Comparison of ENCODE assay signal across 10 mouse cellular contexts in genomic region chr1:172551009-172551408, GRCm38 (mm10). TPM values are rescaled to one million over a fixed set of nuclear protein-coding genes. Genes with fewer than 3 reads are reported as not detected.
DNase-seq lines count a peak whose midpoint lies in the region; ATAC-seq and TF ChIP-seq lines count a peak whose summit lies in the region.
"Had no signal": no experiment of that assay in that cellular context is flagged by ENCODE, and none has a peak within 500 bp of the region (broad histone marks: within the 10 kb centered on the region; RNA-seq: fewer than 3 reads in every experiment).

No protein-coding gene starts in this region.

- peak overlapping the region; percentile 55 for H3K4me3 ChIP-seq in left cerebral cortex, adult 2 months
- peak overlapping the region; percentile 47; the same call in 1 of the 2 replicates for H3K4me3 ChIP-seq in forebrain, embryonic 12.5 days (replicated peaks)
- H3K4me3 ChIP-seq in limb, embryonic 10.5 days, result peak overlapping the region; percentile 43
- H3K4me3 ChIP-seq in small intestine, adult 2 months (ENCODE audit: low read depth, low read length), result peak overlapping the region; percentile 85

- whole genome bisulfite sequencing in forebrain, embryonic 12.5 days, result 53% methylated on average over 7 of the region's 7 CpGs
- WGBS in limb, embryonic 10.5 days, result 68% methylated on average over 7 of the region's 7 CpGs
- WGBS in small intestine, adult 2 months, result 11% methylated on average over 7 of the region's 7 CpGs

- H3K9me3 ChIP-seq in forebrain, embryonic 12.5 days, result no peaks in the 10 kb centered on the region
- no peaks in the 10 kb centered on the region for H3K9me3 ChIP-seq in limb, embryonic 10.5 days (replicated peaks)

- intact Hi-C loops in left cerebral cortex, adult 2 months (cut with DNase I), result no loop called here

- TF ChIP-seq POLR2A in small intestine, adult 2 months (IDR thresholded peaks at IDR 0.05; ENCODE audit: low read depth, low read length), result no peak

- peak; percentile 5; the same call in 1 of the 2 replicates for ATAC-seq in forebrain, embryonic 12.5 days (ENCODE audit: low FRiP score)

- peaks cover 33% of the 10 kb centered on the region for H3K4me1 ChIP-seq in forebrain, embryonic 12.5 days
- H3K4me1 ChIP-seq in limb, embryonic 10.5 days, result peaks cover 50% of the 10 kb centered on the region
- H3K4me1 ChIP-seq in small intestine, adult 2 months (ENCODE audit: control insufficient read depth, insufficient read depth, insufficient read length, low read length), result peaks cover 12% of the 10 kb centered on the region

- TF ChIP-seq CTCF in left cerebral cortex, adult 2 months (IDR thresholded peaks at IDR 0.05), result no peak
- no peak for TF ChIP-seq CTCF in small intestine, adult 2 months (IDR thresholded peaks at IDR 0.05; ENCODE audit: extremely low read depth, insufficient read length, insufficient replicate concordance, low read depth, low read length)

- peak overlapping the region; percentile 71 for H3K4me2 ChIP-seq in forebrain, embryonic 12.5 days

- H3K27ac ChIP-seq in left cerebral cortex, adult 2 months, result peak overlapping the region; percentile 40; the same call in 1 of the 2 replicates
- H3K27ac ChIP-seq in forebrain, embryonic 12.5 days, result no peak overlapping the region
- H3K27ac ChIP-seq in limb, embryonic 10.5 days, result peak overlapping the region; percentile 10
- no peak overlapping the region for H3K27ac ChIP-seq in small intestine, adult 2 months (ENCODE audit: insufficient read depth, low read depth, low read length)

- no peaks in the 10 kb centered on the region for H3K36me3 ChIP-seq in forebrain, embryonic 12.5 days (replicated peaks)
- no peaks in the 10 kb centered on the region for H3K36me3 ChIP-seq in limb, embryonic 10.5 days
- no peaks in the 10 kb centered on the region for H3K36me3 ChIP-seq in small intestine, adult 2 months (ENCODE audit: control insufficient read depth, insufficient read depth, low read length)

- H3K9ac ChIP-seq in forebrain, embryonic 12.5 days, result no peak overlapping the region

- no peak for DNase-seq in left cerebral cortex, adult 2 months (ENCODE audit: extremely low spot score in 1 of 2, low spot score in 2 of 2)
- DNase-seq in left cerebral cortex, adult 9 months (ENCODE audit: low spot score in 2 of 2), result no peak
- DNase-seq in limb, embryonic 10.5 days (ENCODE audit: low spot score), result no peak
- no peak for DNase-seq in adrenal gland, adult 18-20 months (ENCODE audit: low spot score in 2 of 2)
- DNase-seq in T-cell, adult 2 months (ENCODE audit: low spot score), result no peak
- DNase-seq: cerebellum, postnatal 14 days had no signal

- H3K27me3 ChIP-seq in forebrain, embryonic 12.5 days, result peaks cover 14% of the 10 kb centered on the region; the same call in 1 of the 2 replicates
- peaks cover 42% of the 10 kb centered on the region for H3K27me3 ChIP-seq in limb, embryonic 10.5 days (ENCODE audit: low read depth, poor library complexity, severe bottlenecking)
- H3K27me3 ChIP-seq in small intestine, adult 2 months (ENCODE audit: control insufficient read depth, insufficient read depth, low read length), result no peaks in the 10 kb centered on the region

RNA-seq across cellular contexts. Expression of gene Vsig8, which starts 4.7 kb away (rescaled TPM):
- total RNA-seq in left cerebral cortex, adult 2 months (2021), result under 1 TPM; 0.23 to 0.26 TPM
- 0.28 TPM in 1 of 2 replicates, not detected in the other for polyA plus RNA-seq in forebrain, embryonic 12.5 days (2016; fragmentation: Nextera tagmentation; extraction: Ambion mirVana)
- polyA plus RNA-seq in limb, embryonic 10.5 days (2016; fragmentation: Nextera tagmentation; extraction: Ambion mirVana), result 0.13 TPM in 1 of 2 replicates, not detected in the other
- polyA plus RNA-seq in small intestine, adult 2 months (2012; rRNA removed), result 0.35 and 1.0 TPM in 2 replicates
- under 1 TPM in 1 of 2 experiments, not detected in 1; 0.40 TPM for total RNA-seq in adrenal gland, adult 18-20 months (2021)
- total RNA-seq: megakaryocyte progenitor cell, adult 5-6 weeks had no signal
- polyA plus RNA-seq: inflammation-experienced regulatory T-cells, adult 6 months had no signal

RNA-seq across cellular contexts. Expression of gene Cfap45, which starts 30.4 kb away (rescaled TPM):
- total RNA-seq in left cerebral cortex, adult 2 months (2021), result 1 to 10 TPM; 4.5 to 5.2 TPM
- polyA plus RNA-seq in forebrain, embryonic 12.5 days (2016; fragmentation: Nextera tagmentation; extraction: Ambion mirVana), result 1.2 and 2.6 TPM in 2 replicates
- polyA plus RNA-seq in limb, embryonic 10.5 days (2016; fragmentation: Nextera tagmentation; extraction: Ambion mirVana), result 0.67 and 1.0 TPM in 2 replicates
- polyA plus RNA-seq in small intestine, adult 2 months (2012; rRNA removed), result 0.29 and 1.3 TPM in 2 replicates
- under 1 TPM; 0.35 to 0.40 TPM for total RNA-seq in adrenal gland, adult 18-20 months (2021)
- total RNA-seq: megakaryocyte progenitor cell, adult 5-6 weeks had no signal

RNA-seq across cellular contexts. Expression of gene Slamf8, which starts 39.4 kb away (rescaled TPM):
- total RNA-seq in left cerebral cortex, adult 2 months (2021), result not detected
- polyA plus RNA-seq in forebrain, embryonic 12.5 days (2016; fragmentation: Nextera tagmentation; extraction: Ambion mirVana), result not detected in 2 replicates
- polyA plus RNA-seq in limb, embryonic 10.5 days (2016; fragmentation: Nextera tagmentation; extraction: Ambion mirVana), result 0.11 TPM in 1 of 2 replicates, not detected in the other
- polyA plus RNA-seq in small intestine, adult 2 months (2012; rRNA removed), result 3.1 and 4.4 TPM in 2 replicates
- 1 to 10 TPM in 1 of 2 experiments, under 1 TPM in 1; 0.60 to 1.5 TPM for total RNA-seq in adrenal gland, adult 18-20 months (2021)
- total RNA-seq: megakaryocyte progenitor cell, adult 5-6 weeks had no signal

RNA-seq across cellular contexts. Expression of gene Tagln2, which starts 51.2 kb away (rescaled TPM):
- 10 to 100 TPM in 1 of 2 experiments, 1 to 10 TPM in 1; 9.3 to 12.4 TPM for total RNA-seq in left cerebral cortex, adult 2 months (2021)
- 40.0 and 45.7 TPM in 2 replicates for polyA plus RNA-seq in forebrain, embryonic 12.5 days (2016; fragmentation: Nextera tagmentation; extraction: Ambion mirVana)
- polyA plus RNA-seq in limb, embryonic 10.5 days (2016; fragmentation: Nextera tagmentation; extraction: Ambion mirVana), result 77.0 and 84.6 TPM in 2 replicates
- 149 and 284 TPM in 2 replicates for polyA plus RNA-seq in small intestine, adult 2 months (2012; rRNA removed)
- total RNA-seq in adrenal gland, adult 18-20 months (2021), result 10 to 100 TPM; 64.7 to 65.1 TPM

RNA-seq across cellular contexts. Expression of gene Fcrl6, which starts 51.3 kb away (rescaled TPM):
- total RNA-seq in left cerebral cortex, adult 2 months (2021), result not detected
- 0.24 TPM in 1 of 2 replicates, not detected in the other for polyA plus RNA-seq in forebrain, embryonic 12.5 days (2016; fragmentation: Nextera tagmentation; extraction: Ambion mirVana)
- 0.21 and 0.58 TPM in 2 replicates for polyA plus RNA-seq in limb, embryonic 10.5 days (2016; fragmentation: Nextera tagmentation; extraction: Ambion mirVana)
- polyA plus RNA-seq in small intestine, adult 2 months (2012; rRNA removed), result not detected in 2 replicates
- not detected for total RNA-seq in adrenal gland, adult 18-20 months (2021)
- total RNA-seq: megakaryocyte progenitor cell, adult 5-6 weeks had no signal

Comparison
In these comparisons a context has a peak if more than half of its experiments do, and no peak if none do; other contexts are left out.
1. H3K27ac ChIP-seq: peak in left cerebral cortex, adult 2 months (single experiment) and limb, embryonic 10.5 days (single experiment); none in forebrain, embryonic 12.5 days (single experiment) and small intestine, adult 2 months (single experiment).
2. Peak in every context shown above with its lines, with median percentiles within 50 percentile points of each other: H3K4me3 ChIP-seq.